Mouse (Mus musculus) lung, postnatal 0 days (tissue): ENCODE measurements around the gene Ccdc90b.

Experiments
- CTCF ChIP-seq: IDR thresholded peaks from 2 replicates; pipeline ENCODE4 v1.5.1; 2016; ENCODE audit warnings: antibody characterized with exemption, mild to moderate bottlenecking
- EP300 ChIP-seq: IDR thresholded peaks from 2 replicates; pipeline ENCODE4 v1.6.1; 2016; ENCODE audit warnings: antibody characterized with exemption, mild to moderate bottlenecking, control low read depth

- TF ChIP-seq CTCF (no peak), EP300 (no peak)
Observed at GRCm38 (mm10) chr7:92558744-92559143, 2.2 kb upstream of the Ccdc90b start.
